Mouse (Mus musculus) liver, embryonic 15.5 days (tissue): ENCODE results near the gene Magi2. TPM values are rescaled to one million over a fixed set of nuclear protein-coding genes. Genes with fewer than 3 reads are reported as not detected.

Experiments
- ATAC-seq: fragments of 200-750 bp; cut with Nextera tagmentation; 2 replicates; pipeline ENCODE4 v1.8.0; 2017; ENCODE audit warnings: moderate number of reproducible peaks, mild to moderate bottlenecking, moderate library complexity; ENCODE audit not compliant: insufficient read depth
- H3K27ac ChIP-seq: fragments of 300-500 bp; sonication (generic); replicated peaks from 2 replicates; pipeline ENCODE4 v1.5.1; 2015; ENCODE audit warnings: mild to moderate bottlenecking, inconsistent platforms
- H3K27me3 ChIP-seq: fragments of 300-500 bp; sonication (generic); 2 replicates; pipeline ENCODE4 v1.6.1; 2015; ENCODE audit warnings: mild to moderate bottlenecking, inconsistent platforms
- H3K36me3 ChIP-seq: fragments of 300-500 bp; sonication (generic); replicated peaks from 2 replicates; pipeline ENCODE4 v1.6.1; 2015; ENCODE audit warnings: moderate library complexity, mild to moderate bottlenecking, inconsistent platforms
- H3K4me1 ChIP-seq: fragments of 300-500 bp; sonication (generic); replicated peaks from 2 replicates; pipeline ENCODE4 v1.6.1; 2015; ENCODE audit warnings: inconsistent platforms
- H3K4me2 ChIP-seq: fragments of 300-500 bp; sonication (generic); 2 replicates; pipeline ENCODE4 v1.6.1; 2015; ENCODE audit warnings: moderate library complexity, mild to moderate bottlenecking, inconsistent platforms
- H3K4me3 ChIP-seq: fragments of 300-500 bp; sonication (generic); replicated peaks from 2 replicates; pipeline ENCODE4 v1.5.1; 2015; ENCODE audit warnings: mild to moderate bottlenecking, inconsistent platforms
- H3K9ac ChIP-seq: fragments of 300-500 bp; sonication (generic); 2 replicates; pipeline ENCODE4 v1.6.1; 2015; ENCODE audit warnings: moderate library complexity, mild to moderate bottlenecking, inconsistent platforms
- H3K9me3 ChIP-seq: fragments of 300-500 bp; sonication (generic); replicated peaks from 2 replicates; pipeline ENCODE4 v1.6.1; 2016; ENCODE audit warnings: inconsistent platforms
- WGBS: fragments of 180-500 bp; shearing (Covaris S2); methylation state at CpG from one replicate; pipeline ENCODE4 v1.1.7; 2015; ENCODE audit warnings: mixed read lengths; ENCODE audit not compliant: insufficient replicate concordance; 5-methylcytosine and 5-hydroxymethylcytosine counted together
- polyA plus RNA-seq: library from polyadenylated mRNA; unstranded; fragments of >200 nt; fragmentation: Nextera tagmentation; extraction: Ambion mirVana; gene quantifications from 2 replicates; pipeline ENCODE4 v1.2.1, GENCODE M21; 2015

The Magi2 gene
- polyA plus RNA-seq, 1 experiment from 2014 or later, result 0.13 TPM

- no peak for ATAC-seq
- Histone ChIP-seq H3K9me3 (no peaks in the 10 kb centered on the region), H3K4me2 (no peak overlapping the region), H3K4me1 (no peaks in the 10 kb centered on the region), H3K4me3 (no peak overlapping the region), H3K27ac (no peak overlapping the region), H3K36me3 (no peaks in the 10 kb centered on the region), H3K9ac (no peak overlapping the region), H3K27me3 (no peaks in the 10 kb centered on the region)
- 44% methylated on average over 4 of the region's 4 CpGs for WGBS
Observed at GRCm38 (mm10) chr5:20628954-20629601, 1402.2 kb downstream of the Magi2 start.

GRCm38 (mm10) chr5:20634046-20634769, 1407.4 kb downstream of the Magi2 start:
- 65% methylated on average over 14 of the region's 14 CpGs for WGBS
- Histone ChIP-seq H3K27ac (no peak overlapping the region), H3K36me3 (no peaks in the 10 kb centered on the region), H3K9ac (no peak overlapping the region), H3K9me3 (no peaks in the 10 kb centered on the region), H3K4me3 (no peak overlapping the region), H3K4me1 (no peaks in the 10 kb centered on the region), H3K27me3 (no peaks in the 10 kb centered on the region), H3K4me2 (no peak overlapping the region)
- no peak for ATAC-seq

- 75% methylated on average over 8 of the region's 8 CpGs for WGBS
- Histone ChIP-seq H3K27ac (no peak overlapping the region), H3K9me3 (no peaks in the 10 kb centered on the region), H3K36me3 (no peaks in the 10 kb centered on the region), H3K9ac (no peak overlapping the region), H3K4me3 (no peak overlapping the region), H3K27me3 (no peaks in the 10 kb centered on the region), H3K4me1 (no peaks in the 10 kb centered on the region), H3K4me2 (no peak overlapping the region)
- ATAC-seq, result no peak
Observed at GRCm38 (mm10) chr5:20634822-20635221, 1408.0 kb downstream of the Magi2 start.

GRCm38 (mm10) chr5:20637300-20637989, 1410.6 kb downstream of the Magi2 start:
- no peaks in the 10 kb centered on the region for H3K27me3 ChIP-seq
- no peaks in the 10 kb centered on the region for H3K4me1 ChIP-seq
- H3K36me3 ChIP-seq, result no peaks in the 10 kb centered on the region
- H3K9me3 ChIP-seq, result no peaks in the 10 kb centered on the region
- no peak overlapping the region for H3K27ac ChIP-seq
- no peak overlapping the region for H3K4me2 ChIP-seq
- ATAC-seq, result no peak
- no peak overlapping the region for H3K4me3 ChIP-seq
- no peak overlapping the region for H3K9ac ChIP-seq
- WGBS, result 64% methylated on average over 5 of the region's 5 CpGs

GRCm38 (mm10) chr5:20642196-20642595, 1415.4 kb downstream of the Magi2 start:
- H3K4me1 ChIP-seq, result no peaks in the 10 kb centered on the region
- no peak overlapping the region for H3K9ac ChIP-seq
- H3K36me3 ChIP-seq, result no peaks in the 10 kb centered on the region
- 51% methylated on average over 7 of the region's 7 CpGs for WGBS
- ATAC-seq, result no peak
- no peak overlapping the region for H3K4me3 ChIP-seq
- no peak overlapping the region for H3K4me2 ChIP-seq
- no peak overlapping the region for H3K27ac ChIP-seq
- no peaks in the 10 kb centered on the region for H3K9me3 ChIP-seq
- H3K27me3 ChIP-seq, result no peaks in the 10 kb centered on the region

- 39% methylated on average over 1 of the region's 1 CpGs for WGBS
- H3K36me3 ChIP-seq, result no peaks in the 10 kb centered on the region
- ATAC-seq, result no peak
- no peak overlapping the region for H3K4me3 ChIP-seq
- no peaks in the 10 kb centered on the region for H3K9me3 ChIP-seq
- H3K4me2 ChIP-seq, result no peak overlapping the region
- no peak overlapping the region for H3K9ac ChIP-seq
- no peak overlapping the region for H3K27ac ChIP-seq
- H3K27me3 ChIP-seq, result no peaks in the 10 kb centered on the region
- H3K4me1 ChIP-seq, result no peaks in the 10 kb centered on the region
Observed at GRCm38 (mm10) chr5:20643741-20644140, 1416.9 kb downstream of the Magi2 start.

- WGBS, result 55% methylated on average over 3 of the region's 3 CpGs
- Histone ChIP-seq H3K36me3 (no peaks in the 10 kb centered on the region), H3K4me1 (no peaks in the 10 kb centered on the region), H3K4me3 (no peak overlapping the region), H3K9ac (no peak overlapping the region), H3K27ac (no peak overlapping the region), H3K9me3 (no peaks in the 10 kb centered on the region), H3K27me3 (no peaks in the 10 kb centered on the region), H3K4me2 (no peak overlapping the region)
- no peak for ATAC-seq
Observed at GRCm38 (mm10) chr5:20646947-20647346, 1420.1 kb downstream of the Magi2 start.

GRCm38 (mm10) chr5:20653425-20654185, 1426.8 kb downstream of the Magi2 start:
- Histone ChIP-seq H3K27ac (no peak overlapping the region), H3K4me1 (no peaks in the 10 kb centered on the region), H3K9me3 (no peaks in the 10 kb centered on the region), H3K4me3 (no peak overlapping the region), H3K27me3 (no peaks in the 10 kb centered on the region), H3K4me2 (no peak overlapping the region), H3K9ac (no peak overlapping the region), H3K36me3 (no peaks in the 10 kb centered on the region)
- ATAC-seq, result no peak
- 67% methylated on average over 11 of the region's 11 CpGs for WGBS

GRCm38 (mm10) chr5:20654766-20655472, 1428.1 kb downstream of the Magi2 start:
- H3K9me3 ChIP-seq, result no peaks in the 10 kb centered on the region
- no peaks in the 10 kb centered on the region for H3K27me3 ChIP-seq
- H3K36me3 ChIP-seq, result no peaks in the 10 kb centered on the region
- H3K4me2 ChIP-seq, result no peak overlapping the region
- no peak overlapping the region for H3K4me3 ChIP-seq
- 50% methylated on average over 10 of the region's 10 CpGs for WGBS
- H3K9ac ChIP-seq, result no peak overlapping the region
- no peak overlapping the region for H3K27ac ChIP-seq
- no peak for ATAC-seq
- H3K4me1 ChIP-seq, result no peaks in the 10 kb centered on the region

GRCm38 (mm10) chr5:20657056-20657455, 1430.2 kb downstream of the Magi2 start:
- H3K4me2 ChIP-seq, result no peak overlapping the region
- H3K27me3 ChIP-seq, result no peaks in the 10 kb centered on the region
- ATAC-seq, result no peak
- H3K9me3 ChIP-seq, result no peaks in the 10 kb centered on the region
- 66% methylated on average over 5 of the region's 5 CpGs for WGBS
- no peak overlapping the region for H3K9ac ChIP-seq
- H3K27ac ChIP-seq, result no peak overlapping the region
- H3K4me3 ChIP-seq, result no peak overlapping the region
- no peaks in the 10 kb centered on the region for H3K4me1 ChIP-seq
- H3K36me3 ChIP-seq, result no peaks in the 10 kb centered on the region
